Mouse (Mus musculus): ENCODE data around the gene Hhat.

DNA sequence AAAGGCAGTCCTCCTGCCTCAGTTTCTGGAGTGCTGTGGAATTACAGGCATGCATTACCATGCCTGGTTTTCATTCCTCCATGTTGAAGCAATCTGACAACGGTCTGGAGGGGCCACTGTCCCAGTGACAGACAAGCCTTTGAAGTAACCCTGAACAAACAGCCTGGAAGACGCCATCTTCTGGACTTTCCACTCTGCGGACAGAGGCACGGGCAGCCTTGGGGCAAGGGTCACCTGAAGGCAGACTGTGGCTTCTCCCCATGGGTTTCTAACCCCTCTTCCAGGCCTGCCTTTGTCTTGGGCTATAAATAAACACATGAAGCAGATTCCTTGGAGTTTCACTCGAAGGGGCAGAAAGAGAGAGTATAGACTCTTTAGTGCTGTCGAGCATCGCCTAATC, 167.5 kb downstream of the Hhat start:
- TF ChIP-seq CTCF (IDR thresholded peaks at IDR 0.05 in 2 of 3, conservative IDR thresholded peaks at IDR 0.05 in 1 of 3; ENCODE audit: control insufficient read depth in 1 of 3, insufficient read depth in 1 of 3, low read depth in 2 of 3, low read length in 3 of 3, poor library complexity in 1 of 3, severe bottlenecking in 1 of 3) (no peak), ZNF384 (IDR thresholded peaks at IDR 0.05; ENCODE audit: low read depth, low read length) (no peak), E2F4 (IDR thresholded peaks at IDR 0.05; ENCODE audit: borderline replicate concordance, low read depth, low read length) (no peak), KAT2A (conservative IDR thresholded peaks at IDR 0.05; ENCODE audit: low read depth, low read length) (no peak), USF2 (IDR thresholded peaks at IDR 0.05; ENCODE audit: borderline replicate concordance in 1 of 2, insufficient read depth in 1 of 2, low read depth in 1 of 2, low read length in 2 of 2) (no peak)

All from MEL (cell line).